Mouse (Mus musculus) megakaryocyte, adult 5-6 weeks (primary cell): Measurements from ENCODE around the gene Hpse2. TPM values are rescaled to one million over a fixed set of nuclear protein-coding genes. Genes with fewer than 3 reads are reported as not detected.

Experiments
- ATAC-seq: 2 replicates; pipeline ENCODE4 v1.8.0; 2016; ENCODE audit warnings: mild to moderate bottlenecking, inconsistent platforms; ENCODE audit not compliant: poor library complexity, severe bottlenecking
- total RNA-seq, 2 experiments: library from RNA; stranded (forward) in 1 of 2; stranded (reverse) in 1 of 2; fragments of 153-499, 151-499 nt in 1 of 2; fragments of 221-1000, 200-1000 nt in 1 of 2; gene quantifications; 2 replicates each; pipeline versions ENCODE4 v1.2.3 to v1.2.4; 2015 to 2017

Hpse2 gene
- total RNA-seq, 2 experiments from 2014 or later: not detected

DNA sequence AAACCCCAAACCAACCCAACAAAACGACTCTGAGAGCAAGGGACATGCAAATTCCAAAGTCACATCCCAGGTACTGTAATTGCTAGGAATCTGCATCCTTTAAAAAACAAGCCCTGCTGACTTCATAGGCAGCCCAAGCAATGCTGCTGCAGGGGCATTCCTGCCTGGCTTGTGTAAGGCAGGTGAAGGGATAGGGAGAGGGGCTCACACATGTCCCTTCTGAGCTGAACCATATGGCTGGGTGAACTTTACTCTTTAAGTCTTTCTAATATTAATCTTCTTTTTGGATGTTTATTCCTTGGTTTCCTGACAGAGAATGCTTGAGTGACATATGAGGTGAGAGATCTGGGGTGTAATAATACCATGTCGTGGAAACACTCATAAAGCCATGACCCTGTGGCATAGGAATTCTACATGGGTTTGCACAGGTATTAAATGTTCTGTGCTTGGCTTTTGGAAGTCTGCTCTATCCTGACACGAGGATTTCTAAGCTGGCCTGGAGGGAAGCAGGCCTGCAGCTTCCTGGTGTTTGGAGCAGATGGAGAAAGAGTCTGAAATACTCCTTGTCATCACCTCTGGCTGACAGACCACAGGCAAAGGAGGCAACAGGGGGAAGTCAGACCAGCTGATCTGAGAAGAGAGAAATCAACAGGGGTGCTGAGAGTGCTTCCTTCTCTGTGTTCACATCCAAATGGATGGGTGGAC, 519.0 kb downstream of the Hpse2 start:
- ATAC-seq: no peak

DNA sequence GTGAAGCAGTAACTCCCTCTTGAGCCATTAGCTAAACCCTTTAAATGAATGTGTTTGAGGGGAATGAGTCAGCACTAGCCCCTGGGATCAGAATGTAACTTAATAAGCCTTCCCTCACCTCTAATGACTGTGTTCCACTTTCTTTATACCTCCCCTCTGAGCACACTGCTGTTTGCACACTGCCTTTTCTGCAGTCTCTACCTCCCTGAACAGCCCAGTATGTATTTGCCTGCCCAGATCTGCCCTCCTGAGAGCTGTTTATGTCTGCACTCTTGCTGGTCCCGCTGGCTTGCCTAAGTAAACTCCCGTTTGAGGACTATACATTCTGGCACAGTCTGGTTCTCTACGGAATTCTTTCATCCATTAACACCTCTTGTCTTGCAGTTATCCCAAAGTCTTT, 525.1 kb downstream of the Hpse2 start:
- ATAC-seq: no peak

DNA sequence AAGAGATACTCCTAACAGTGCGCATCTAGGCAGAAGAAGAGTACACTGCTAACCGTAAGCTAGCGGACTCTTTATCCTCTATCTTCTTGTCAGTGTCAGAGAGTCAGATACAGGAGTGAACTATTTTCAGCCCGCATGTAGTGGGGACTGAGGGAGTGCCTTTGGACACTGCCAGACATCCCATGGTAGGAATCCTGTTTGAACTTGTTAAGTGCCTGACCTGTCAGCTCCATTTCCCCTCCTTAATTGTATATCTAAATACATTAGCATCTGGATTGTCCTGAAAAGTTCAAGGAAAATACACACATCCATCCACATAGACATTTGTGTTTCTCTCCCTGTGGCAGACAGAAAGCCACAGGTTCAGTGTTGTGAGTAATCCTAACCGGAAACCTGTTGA, 531.1 kb downstream of the Hpse2 start:
- ATAC-seq: no peak

DNA sequence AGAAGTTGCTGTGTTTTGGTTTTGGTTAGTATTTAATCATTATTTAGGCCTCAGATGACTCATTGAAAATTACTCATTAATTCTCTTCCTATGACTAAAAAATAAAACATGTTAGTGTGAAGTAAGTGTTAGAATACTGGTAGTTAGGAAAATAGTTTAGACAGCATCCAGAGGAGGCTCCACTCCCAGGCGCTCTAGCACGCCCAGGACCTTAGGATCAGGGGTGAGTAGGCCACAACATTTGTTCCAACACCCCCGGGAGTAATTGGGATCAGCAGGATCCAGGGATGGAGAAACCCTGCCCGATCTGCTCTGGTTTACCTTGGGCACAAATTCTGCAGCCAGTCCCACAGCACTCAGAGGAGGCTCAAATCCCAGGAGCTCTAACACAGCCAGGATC, 532.5 kb downstream of the Hpse2 start:
- ATAC-seq: no peak

DNA sequence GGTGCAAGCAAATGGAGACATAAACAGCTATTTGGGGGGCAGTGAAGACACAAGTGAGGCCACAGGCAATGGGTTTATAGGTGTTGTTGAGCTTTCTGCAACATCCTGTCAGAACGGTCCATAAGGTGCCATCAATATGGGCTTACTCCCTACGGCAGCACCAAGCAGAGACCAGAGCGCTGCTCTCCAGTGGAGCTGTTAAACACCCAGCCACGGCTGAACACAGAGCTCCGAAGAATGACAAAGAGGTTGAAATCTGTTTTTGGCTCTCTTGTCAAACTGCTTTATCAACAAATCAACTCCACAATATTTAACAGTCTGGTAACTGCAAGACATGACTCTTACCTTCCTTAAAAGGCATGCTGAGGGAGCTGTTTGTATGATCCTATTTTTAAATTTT, 537.7 kb downstream of the Hpse2 start:
- no peak for ATAC-seq

DNA sequence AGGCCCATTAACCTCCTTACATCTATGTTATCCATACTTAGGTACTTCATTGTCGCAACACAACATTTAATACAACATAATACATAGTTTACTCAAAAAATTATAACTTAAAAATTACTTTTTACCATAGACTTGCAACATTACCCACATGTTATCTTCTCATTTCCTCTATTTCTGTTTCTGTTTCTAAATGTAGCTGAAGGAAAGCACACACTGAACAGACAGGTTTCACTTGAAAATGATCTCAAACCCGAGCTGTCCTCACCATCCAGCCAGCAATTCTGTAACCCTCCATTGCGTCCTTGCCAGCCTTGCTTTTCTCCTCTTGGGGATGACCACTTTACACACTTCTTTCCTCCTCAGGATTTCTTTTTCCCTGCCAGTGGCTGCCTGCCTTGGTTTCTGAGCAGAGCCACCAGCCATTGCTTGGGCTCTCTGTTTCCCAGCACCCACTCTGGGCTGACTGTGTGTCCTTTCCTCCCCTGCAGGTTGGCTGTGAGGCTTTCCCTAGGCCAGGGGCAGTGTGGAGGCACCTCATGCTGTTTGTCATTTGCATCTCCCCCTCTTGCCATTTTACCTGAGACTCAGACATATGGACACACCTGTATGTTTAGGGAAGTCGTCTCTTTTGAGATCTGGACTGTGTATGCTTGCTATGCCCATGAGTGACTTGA, 548.4 kb downstream of the Hpse2 start:
- ATAC-seq: peak; percentile 72

DNA sequence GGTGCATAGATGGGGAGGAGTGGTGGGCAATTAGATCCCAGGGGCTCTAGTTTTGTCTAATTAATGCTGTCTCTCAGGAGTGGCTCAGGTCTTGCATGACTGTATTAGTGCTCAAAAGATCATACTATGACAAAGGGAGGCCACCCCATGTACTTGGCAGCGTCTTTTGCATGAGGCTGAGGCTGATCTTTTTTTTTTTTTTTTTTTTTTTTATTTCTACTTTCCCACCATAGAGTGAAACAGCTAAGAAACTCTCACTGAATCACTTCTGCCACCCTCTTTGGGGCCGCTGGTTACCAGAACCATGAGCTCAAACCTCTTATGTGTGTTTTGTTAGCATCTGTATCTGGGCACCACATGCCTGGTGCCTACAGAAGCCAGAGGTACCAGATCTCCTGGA, 549.0 kb downstream of the Hpse2 start:
- no peak for ATAC-seq

DNA sequence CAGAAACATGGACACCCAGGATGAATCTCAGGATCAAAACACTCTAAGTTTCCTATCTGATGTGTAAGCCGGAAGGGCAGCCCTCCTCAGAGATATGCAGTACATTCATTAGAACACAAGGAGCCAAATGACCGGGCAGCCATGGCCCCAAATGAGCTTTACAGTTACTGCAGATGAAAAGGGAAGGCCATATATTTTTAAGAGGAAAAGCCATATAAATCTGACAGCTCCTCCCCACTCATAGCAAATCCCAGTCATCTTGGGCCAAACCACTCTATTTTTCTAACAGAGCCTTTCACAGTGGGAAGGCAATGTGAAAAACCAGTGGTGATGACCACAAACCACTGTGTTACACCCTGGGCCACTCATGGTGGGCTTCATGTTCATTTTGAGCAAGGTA, 549.9 kb downstream of the Hpse2 start:
- no peak for ATAC-seq

DNA sequence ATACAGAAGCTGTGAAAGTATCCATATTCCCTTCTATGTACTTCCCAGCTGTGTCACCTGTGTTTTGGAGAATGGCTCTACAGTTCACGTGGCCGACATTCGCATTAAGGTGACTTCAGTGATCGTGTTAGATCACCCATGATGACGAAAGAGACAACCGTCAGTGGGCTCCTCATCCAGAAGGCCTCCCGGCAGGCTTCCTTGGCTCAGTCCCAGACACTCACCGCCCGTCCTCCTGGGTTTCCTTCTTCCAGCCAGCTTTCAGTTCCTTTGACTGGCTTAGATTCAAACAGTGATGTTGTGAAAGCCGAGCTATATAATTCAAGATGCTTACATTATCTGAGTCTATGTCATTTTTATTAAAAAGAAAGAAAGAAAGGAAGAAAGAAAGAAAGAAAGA, 550.6 kb downstream of the Hpse2 start:
- peak; percentile 66 for ATAC-seq

DNA sequence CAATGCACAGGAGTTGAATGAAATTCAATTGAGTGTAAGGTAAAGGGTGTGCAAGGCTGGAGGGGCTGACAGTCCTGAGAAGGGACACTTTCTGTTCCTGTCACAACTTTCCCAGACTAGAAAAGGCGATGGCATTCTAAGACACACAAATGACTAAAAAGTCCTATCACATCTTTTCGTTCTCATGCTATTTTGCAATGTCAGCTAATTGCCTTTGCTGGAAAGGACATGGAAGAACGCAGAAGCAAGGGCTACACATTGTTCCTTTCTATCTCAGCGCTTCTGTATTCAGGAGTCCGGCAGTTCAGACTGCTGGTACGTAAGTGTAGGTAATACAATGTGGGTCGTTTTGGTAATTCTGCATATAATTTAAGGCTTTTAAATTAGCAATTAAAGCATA, 555.0 kb downstream of the Hpse2 start:
- ATAC-seq: no peak

DNA sequence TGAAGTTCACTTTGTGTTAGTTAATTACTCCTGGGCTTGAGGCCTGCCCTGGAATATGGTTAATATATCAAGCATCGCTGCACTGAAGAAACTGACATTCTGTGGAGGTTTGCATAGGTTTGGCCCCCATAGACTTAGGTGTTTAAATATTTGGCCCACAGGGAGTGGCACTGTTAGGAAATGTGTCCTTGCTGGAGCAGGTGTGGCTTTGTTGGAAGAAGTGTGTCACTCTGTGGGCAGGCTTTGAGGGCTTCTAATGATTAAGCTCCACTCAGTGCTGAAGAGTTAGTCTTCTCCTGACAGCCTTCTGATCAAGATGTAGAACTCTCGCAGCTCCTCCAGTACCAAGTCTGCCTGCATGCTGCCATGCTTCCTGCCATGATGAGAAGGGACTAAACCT, 555.9 kb downstream of the Hpse2 start:
- ATAC-seq: no peak

DNA sequence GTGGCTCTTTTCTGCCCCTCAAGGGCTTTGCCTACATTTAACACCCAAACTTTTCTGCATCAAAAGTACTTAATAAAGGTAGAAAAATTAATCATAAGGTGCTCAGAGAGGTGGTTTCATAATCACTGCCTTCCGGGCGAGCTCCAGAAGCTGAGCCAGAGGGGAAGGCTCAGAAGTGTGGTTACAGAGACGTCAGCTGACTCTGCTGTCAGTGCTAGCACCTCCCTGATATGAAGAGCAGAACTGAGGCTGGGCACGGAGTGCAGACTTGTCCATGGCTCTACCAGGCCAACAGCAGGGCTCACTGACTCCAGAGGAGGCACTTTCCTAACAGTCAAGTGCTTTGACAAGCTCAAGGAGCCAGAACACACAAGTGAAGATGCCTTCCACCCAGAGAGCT, 559.0 kb downstream of the Hpse2 start:
- ATAC-seq: peak; percentile 97

DNA sequence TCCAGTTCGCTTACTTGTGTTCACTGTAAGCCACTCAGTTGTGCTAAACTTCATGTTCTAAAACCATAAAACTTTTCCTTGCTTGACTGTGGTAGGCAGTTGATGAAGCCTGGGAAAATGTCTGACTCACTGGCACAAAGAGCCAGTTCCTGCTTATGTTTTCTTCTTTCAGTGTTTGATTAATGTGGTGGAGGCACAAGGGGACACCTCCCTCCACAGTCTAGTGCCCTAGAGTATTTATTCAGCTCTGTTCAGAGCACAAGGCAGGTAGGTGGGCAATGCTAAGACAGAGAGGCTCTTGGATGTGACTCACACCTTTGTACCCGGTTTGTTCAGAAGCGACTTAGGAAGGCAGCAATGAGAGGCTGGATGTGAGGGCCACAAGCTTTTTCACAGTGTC, 560.3 kb downstream of the Hpse2 start:
- no peak for ATAC-seq

DNA sequence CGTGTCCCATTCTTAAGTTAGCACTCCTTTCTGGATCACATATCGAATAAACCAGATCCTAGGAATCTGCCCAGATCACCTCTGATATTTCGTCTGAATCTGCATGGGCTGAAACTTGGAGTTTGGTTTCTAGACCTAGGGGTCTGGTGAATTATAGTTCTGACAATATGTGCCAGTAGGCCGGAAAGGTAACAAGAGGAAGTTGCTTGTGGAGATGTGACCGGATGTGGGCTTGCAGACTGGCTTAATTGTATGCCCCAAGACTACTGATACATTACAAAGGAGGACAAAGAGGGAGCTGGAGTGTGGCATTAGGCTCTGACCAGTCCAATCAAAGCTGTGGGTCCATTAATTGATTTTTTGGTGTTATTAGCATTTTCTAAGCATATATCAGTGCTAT, 568.0 kb downstream of the Hpse2 start:
- ATAC-seq: peak; percentile 69

DNA sequence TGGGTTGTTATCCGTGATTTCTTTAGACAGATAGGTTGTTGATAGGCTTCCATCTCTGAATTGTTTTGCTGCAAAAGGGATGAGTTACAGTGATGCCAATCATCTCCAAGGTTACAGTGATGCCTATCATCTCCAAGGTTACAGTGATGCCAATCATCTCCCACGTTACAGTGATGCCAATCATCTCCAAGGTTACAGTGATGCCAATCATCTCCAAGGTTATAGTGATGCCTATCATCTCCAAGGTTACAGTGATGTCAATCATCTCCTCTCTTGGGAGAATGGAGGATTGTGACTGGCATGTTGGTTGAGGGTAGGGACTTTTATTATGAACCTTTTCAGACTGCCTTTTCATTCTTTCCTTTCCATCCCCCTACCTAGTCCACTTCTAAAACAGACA, 570.4 kb downstream of the Hpse2 start:
- no peak for ATAC-seq

DNA sequence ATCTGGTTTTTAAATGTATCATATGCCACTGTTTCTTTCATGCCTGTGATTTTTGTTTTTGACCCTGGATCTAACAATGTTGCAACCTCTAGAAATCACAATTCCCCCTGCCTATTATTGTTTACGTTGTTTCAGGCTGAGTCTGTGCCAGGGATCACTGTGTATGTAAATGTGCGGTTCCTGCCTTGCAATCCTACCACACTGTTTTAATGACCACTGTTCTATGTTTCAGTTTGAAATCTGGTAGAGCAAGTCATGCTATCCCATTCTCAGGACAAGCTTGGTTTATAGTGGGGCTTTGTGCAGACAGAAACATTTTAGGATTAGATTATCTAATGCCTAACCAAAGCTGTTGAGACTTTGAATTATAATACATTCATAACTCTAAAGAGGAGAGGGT, 571.9 kb downstream of the Hpse2 start:
- no peak for ATAC-seq

DNA sequence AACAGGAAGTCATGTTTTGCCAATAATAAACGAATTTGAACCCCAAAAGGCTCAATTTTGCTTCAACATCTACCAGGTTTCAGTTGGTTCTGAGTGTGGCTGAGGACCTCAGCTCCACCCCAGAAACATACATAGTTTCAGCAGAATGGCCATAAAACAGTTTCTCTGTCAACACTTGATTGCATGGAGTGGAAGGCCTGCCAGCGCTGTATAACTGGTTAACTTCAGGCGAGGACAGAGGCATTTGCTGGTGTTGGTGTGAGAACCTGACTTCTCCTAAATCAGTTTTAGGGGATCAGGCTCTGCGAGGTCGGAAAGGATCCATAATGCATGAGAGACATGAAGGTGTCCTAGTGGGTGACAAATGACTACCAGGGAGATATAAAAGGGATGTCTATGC, 578.0 kb downstream of the Hpse2 start:
- no peak for ATAC-seq

DNA sequence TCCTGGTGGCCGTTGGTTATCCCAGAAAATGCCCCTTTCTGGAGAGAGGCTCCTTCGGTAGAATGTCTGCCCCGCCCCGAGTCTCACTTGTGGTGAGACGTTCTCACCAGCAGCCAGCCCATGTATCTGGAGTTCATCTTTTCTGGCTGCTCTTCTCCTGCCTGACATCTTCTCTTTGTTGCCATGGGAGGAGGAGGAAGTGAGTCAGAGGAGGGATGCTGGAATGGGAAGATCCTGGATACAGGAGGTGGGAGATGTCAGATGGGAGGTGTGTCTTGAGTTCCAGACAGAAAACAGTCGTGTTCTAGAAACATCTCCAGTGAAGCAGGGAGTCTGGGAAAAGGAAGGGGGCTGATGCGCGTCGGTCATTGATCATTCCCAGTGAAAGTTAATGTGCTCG, 578.7 kb downstream of the Hpse2 start:
- no peak for ATAC-seq

DNA sequence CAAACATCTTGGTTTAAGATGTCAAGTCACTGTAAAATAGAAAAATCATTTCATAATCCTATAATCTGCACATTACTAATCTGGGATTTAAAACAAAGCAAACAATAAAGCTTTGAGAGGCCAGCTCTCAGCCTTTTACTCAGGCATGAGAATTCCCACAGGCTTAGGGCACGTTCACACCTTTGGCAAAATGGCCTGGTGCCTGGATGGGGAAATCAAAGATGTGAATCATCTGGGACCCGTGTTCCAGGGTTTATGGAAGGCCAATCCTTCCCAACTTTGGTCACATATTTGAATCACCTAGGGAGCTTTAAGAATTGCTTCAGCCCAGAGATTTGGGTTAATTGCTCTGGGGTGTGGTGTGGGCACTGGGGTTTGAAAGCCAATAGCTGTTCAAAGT, 590.3 kb downstream of the Hpse2 start:
- ATAC-seq: no peak

DNA sequence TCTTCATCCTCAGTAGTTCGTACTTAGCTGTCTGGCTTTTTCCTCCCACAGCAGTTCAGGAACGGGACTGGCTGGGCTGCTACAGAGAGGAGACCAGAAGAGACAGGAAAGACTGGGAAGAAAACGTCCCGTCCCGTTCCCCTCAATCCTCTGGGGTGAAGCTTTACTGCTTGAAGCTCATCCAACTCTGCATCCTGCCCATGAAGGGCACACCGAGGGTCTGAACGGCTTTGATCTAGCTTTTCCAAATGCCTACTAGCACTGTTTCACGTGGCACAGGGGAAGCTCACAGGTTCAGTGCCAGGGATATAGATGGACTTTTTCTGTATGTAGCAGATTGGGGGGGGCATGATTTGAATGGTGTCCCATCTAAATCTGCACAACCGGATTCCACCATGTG, 592.4 kb downstream of the Hpse2 start:
- ATAC-seq: no peak

DNA sequence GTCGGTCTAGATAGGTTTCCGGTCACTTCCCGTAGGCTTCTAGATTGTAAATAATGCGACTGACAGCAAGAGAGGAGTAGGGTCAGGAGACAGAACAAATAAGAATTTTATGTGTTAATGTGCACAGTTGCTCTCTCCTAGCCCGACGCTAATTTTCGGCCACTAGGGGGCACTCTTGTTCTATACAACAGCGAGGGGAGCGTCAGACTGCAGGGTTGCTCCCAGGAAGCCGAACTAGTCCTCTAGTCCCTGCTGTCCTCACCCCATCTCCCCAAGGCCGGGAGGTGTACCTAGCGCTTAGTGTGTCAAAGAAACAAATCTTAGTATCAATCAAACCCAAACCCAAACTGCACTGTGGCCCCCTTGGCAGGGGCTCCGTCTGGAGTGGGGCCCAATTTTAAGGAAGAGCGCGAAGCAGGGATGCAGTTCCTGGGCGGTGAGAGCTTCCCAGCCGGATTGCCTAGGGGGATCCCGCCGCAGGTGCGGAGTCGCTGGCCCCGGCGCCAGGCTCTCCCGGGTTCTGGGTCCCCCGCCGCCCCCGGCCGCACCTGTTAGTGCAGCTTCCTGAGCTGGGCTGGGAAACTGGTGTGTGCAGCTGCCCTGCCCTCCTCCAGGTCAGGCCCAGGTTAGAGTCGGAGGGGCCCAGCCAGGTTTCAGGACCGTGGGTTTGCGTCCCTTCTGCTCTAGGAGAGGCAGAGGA, 593.1 kb downstream of the Hpse2 start:
- peak; percentile 96 for ATAC-seq

DNA sequence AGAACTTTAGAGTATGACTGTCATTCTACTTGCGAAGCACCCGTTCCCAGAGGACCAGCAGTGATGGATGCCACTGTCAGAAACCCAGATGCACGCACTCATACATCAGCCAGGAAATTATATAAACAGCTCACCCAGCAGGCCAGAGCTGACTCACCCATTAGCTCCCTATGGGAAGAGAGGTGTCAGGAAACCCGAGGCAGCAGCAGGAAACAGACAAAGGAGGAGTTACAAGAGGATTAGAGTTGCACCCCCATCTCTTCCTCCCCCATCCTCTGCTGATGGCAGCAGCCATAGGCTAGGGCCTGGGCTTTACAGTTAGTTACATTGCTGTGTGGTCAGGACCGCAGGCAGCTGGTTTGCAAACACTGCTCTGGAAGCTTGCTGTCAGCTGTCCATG, 599.8 kb downstream of the Hpse2 start:
- no peak for ATAC-seq
